Mouse (Mus musculus): Measurements from ENCODE around the gene Timm22.

Gene Timm22

GRCm38 (mm10) chr11:76406702-76407583, at the start of gene Timm22:
Gene Timm22 (plus strand): TSS chr11:76406952.
- in situ Hi-C loops (cut with MboI; ENCODE audit: unreplicated experiment in 2 of 2): loop anchor here (5.0 to 10.0 kb wide), 7 partner anchors 155 to 632 kb away; partner anchors contain the start of genes Fam57a (in 1 of the 2) and Vps53 (in 1 of the 2)

- in situ Hi-C loops (cut with MboI; ENCODE audit: unreplicated experiment in 2 of 2): no loop called here
Measured at GRCm38 (mm10) chr11:76357464-76357863, 49.3 kb upstream of the Timm22 start.

- in situ Hi-C loops (cut with MboI; ENCODE audit: unreplicated experiment in 2 of 2): no loop called here
Measured at GRCm38 (mm10) chr11:76358628-76359320, 48.0 kb upstream of the Timm22 start.

GRCm38 (mm10) chr11:76360255-76360654, 46.5 kb upstream of the Timm22 start:
- in situ Hi-C loops (cut with MboI; ENCODE audit: unreplicated experiment in 2 of 2): no loop called here

DNA sequence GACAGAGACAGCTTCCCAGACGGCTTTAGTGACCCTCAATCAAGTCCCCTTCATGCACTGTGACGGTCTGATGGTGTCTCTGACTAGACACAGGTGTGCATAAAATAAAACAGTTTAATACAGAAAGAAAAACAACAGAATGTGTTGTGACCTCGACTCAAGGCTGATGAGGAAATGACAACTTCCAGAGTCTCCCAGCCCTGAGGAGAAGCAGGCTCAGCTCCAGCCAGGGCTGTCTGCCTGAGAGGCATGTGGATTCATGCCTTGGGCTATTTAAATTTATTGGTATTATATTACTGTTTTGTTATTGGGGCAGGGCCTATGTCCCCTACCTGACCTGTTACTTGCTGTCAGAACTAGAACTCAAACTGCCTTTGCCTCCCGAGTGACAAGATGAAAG, 45.3 kb upstream of the Timm22 start:
- in situ Hi-C loops (cut with MboI; ENCODE audit: unreplicated experiment in 2 of 2): no loop called here

DNA sequence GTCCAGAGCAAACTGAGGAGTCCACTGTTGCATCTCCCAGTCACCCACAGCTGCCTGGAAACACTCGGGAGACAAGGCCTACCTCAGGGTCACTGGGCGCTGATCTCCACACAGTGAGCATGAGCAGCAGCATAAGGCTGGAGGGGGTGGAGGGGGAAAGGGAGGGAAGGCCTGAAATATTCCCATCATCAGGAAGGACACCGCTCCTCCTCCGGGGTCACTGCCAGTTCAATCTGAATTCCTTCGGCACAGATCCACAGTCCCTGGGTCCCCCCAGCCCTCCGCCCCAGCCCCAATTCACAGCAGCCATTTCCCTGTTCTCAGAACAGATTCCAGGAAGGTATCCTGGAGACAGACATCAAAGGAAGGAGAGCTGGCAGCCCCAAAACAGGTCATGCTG, 43.6 kb upstream of the Timm22 start:
- in situ Hi-C loops (cut with MboI; ENCODE audit: unreplicated experiment in 2 of 2): no loop called here

- in situ Hi-C loops (cut with MboI; ENCODE audit: unreplicated experiment in 2 of 2): no loop called here
Measured at GRCm38 (mm10) chr11:76363636-76364035, 43.1 kb upstream of the Timm22 start.

- in situ Hi-C loops (cut with MboI; ENCODE audit: unreplicated experiment in 2 of 2): no loop called here
Measured at GRCm38 (mm10) chr11:76364038-76364437, 42.7 kb upstream of the Timm22 start.

- in situ Hi-C loops (cut with MboI; ENCODE audit: unreplicated experiment in 2 of 2): no loop called here
Measured at GRCm38 (mm10) chr11:76366720-76367119, 40.0 kb upstream of the Timm22 start.

DNA sequence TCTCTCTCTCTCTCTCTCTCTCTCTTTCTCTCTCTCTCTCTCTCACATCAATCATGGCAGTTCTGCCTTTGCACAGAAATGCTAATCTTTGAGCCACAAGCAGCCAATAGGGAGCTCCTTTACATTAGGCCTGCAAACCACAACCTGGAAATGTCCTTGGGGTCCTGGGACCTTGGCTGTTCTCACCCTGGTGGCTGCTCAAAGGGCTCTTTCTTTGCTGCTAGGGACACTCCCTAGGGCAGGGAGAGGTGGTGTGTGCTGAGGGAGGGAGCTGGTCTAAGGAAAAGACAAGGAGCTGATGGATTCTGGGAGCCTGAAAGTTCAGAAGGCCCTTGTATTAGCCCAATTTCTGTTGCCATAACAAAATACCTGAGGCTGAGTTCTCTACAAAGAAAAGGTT, 36.3 kb upstream of the Timm22 start:
- in situ Hi-C loops (cut with MboI; ENCODE audit: unreplicated experiment in 2 of 2): no loop called here

GRCm38 (mm10) chr11:76372120-76372519, 34.6 kb upstream of the Timm22 start:
- in situ Hi-C loops (cut with MboI; ENCODE audit: unreplicated experiment in 2 of 2): no loop called here

- in situ Hi-C loops (cut with MboI; ENCODE audit: unreplicated experiment in 2 of 2): no loop called here
Measured at GRCm38 (mm10) chr11:76372534-76372933, 34.2 kb upstream of the Timm22 start.

GRCm38 (mm10) chr11:76374491-76375185, 32.1 kb upstream of the Timm22 start:
- in situ Hi-C loops (cut with MboI; ENCODE audit: unreplicated experiment in 2 of 2): no loop called here

DNA sequence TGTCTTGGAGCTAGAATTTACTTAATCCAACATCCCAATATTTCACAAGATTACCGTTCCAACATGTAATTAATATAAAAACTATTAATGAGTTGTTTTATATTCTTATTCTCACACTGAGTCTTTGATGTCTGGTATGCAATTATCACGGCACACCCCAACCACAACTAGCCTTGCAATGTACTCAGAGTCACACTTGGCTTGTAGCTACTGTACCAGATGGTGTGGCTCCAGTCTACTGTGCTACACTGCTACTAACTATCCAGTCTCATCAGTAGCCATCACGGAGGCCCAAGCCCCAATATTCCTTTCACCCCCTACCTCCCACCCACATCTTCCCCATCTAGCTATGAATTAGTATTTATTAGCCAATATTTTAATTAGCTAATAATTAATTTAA, 30.3 kb upstream of the Timm22 start:
- in situ Hi-C loops (cut with MboI; ENCODE audit: unreplicated experiment in 2 of 2): no loop called here

DNA sequence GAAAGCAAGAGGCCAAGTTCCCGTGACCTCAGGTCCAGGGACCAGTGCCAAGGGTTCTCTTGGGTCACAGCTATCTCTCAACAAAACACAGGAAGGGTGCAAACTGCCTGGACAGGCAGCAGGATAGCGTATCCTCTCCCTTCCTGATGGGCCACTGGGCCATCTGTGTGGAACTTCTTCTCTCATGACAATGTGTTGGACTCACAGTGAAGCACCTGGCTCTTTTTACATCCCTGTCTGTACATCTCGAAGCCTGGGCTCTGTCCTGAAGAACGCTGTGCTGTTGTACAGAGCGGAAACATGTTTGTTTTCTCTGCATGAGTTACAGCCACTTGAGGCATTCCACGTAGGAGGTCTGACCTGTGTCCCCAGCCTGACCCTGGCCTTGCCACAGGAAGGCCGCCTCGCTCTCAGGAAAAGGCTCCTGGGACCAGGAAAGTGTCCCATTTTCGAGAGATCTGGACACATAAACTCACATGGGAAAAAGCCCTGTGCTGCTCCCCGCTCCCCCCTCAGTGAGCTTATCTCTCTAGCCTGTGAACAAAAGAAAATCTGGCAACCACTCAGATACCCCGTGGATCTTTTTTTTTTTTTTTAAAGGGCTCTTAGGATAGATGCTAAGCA, 26.7 kb upstream of the Timm22 start:
- in situ Hi-C loops (cut with MboI; ENCODE audit: unreplicated experiment in 2 of 2): no loop called here

DNA sequence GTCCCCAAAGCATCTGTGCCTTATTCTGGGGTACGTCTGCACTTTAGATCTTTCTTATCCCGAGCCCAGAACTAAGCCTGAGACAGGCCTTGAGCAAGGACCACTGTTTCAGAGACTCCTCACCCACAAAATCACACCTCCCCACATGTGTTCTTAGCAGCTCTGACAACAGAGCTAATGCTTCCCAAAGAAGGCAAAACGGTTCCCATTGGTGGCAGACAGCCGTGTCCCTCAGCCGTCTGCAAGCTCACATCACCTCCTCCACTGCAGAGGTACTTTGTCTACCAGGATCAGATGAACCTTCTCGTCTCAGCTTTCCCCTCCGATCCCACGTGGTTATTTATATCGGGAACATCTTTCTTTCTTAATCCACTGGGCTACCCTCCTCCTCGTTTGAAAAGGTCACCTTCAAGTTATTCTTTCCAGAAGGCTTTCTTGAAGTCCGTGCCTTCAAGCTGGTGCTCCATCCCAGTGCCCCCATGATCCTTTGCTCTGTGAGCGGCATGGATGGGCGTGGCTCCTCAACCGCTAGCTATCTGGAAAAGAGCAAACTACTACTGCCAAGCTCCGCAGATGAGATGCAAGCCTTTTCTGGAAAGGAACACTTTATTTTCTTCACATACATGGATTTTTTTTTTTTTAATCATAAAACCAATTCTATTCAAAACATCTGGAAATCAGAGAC, 25.4 kb upstream of the Timm22 start:
- in situ Hi-C loops (cut with MboI; ENCODE audit: unreplicated experiment in 2 of 2): no loop called here

DNA sequence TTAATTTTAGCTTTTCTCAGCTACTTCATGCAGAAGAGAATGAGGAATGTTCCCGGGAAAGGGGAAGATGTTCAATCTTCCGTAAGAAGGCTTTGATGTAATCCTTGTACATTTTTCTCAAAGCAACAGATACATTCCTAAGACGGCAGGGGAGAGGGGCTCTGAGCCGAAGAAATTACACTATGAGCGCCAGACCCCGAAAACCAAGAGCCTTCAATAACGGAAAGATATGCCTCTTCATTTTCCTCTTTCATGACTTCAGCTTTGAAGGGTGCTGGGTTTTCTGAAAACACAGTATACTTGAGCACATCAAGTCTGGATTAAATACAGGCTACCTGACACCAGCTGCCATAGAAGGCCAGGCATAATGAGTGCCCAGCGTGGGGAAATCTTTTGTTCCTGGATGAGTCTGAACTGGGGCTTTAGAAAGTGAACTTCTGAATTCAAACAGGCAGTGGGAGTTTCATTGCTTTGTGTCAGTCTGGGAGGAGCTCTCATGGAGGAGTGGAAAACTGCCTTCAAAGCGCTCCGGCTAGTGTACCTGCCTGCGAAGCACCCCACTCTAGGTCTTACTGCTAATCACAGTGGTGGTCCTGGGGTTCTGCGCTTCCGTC, 23.9 kb upstream of the Timm22 start:
- in situ Hi-C loops (cut with MboI; ENCODE audit: unreplicated experiment in 2 of 2): no loop called here

DNA sequence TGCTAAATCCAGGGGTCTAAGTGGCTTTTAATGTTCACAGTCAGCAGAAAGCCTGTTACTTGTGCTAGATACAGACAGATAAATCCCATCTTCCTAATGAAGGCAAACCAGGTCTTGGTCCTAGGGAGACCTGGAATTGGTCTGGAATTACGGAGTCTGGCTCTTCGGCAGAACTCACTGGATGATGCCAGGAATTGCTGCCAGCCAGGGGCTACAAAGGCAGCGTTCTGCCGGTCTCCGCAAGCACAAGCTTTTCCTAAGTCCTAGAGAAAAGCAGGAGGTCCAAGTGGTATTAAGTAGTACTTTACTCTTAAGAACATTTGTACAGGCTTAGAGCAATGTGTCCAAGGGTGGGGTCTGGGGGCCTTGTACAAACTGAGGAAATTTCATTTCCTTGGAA, 22.4 kb upstream of the Timm22 start:
- in situ Hi-C loops (cut with MboI; ENCODE audit: unreplicated experiment in 2 of 2): no loop called here

GRCm38 (mm10) chr11:76385017-76385416, 21.7 kb upstream of the Timm22 start:
- in situ Hi-C loops (cut with MboI; ENCODE audit: unreplicated experiment in 2 of 2): no loop called here

DNA sequence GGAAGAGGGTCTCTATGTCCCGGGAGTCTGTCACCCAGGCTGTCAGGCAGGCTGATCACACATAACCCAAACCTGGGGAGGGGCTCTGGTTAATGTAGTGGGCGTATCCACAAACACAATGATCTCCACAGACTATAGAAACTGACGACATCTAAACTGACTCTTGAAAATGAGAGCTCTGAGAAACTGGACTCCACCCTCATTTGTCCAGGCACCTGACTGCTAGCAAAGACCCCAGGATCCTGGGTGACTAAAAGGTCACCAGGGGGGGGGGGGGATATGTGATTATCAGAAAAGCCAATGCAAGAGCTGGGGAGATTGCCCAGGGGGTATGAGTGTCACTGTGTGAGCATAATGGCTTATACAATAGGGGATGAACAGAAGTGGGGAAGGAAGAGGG, 21.0 kb upstream of the Timm22 start:
- in situ Hi-C loops (cut with MboI; ENCODE audit: unreplicated experiment in 2 of 2): no loop called here
